Mouse (Mus musculus) retina, adult 2 months (tissue): ENCODE results near the gene Gpr68.

Source experiments
- DNase-seq: peaks from one replicate; pipeline ENCODE4 v3.0.0-alpha.2; 2012; ENCODE audit warnings: low read depth, low spot score

Gpr68 gene

DNA sequence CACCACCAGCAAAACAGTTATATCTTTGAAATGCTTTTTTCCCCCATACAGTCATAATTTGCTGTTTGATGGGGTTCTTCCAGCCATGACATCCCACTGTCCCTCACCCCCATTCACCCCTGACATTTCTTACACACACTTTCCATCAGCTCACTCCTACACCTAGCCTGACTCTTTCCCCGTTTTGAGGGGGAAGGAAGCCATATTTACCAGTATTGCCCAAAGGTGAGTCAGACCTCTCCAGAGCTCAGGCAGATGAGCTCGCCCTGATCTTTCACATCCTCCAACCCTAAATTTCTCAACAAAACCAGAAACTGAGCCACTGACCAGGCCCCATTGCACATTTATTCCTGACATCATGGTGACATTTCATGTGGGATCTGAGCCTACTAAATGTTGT is 36.2 kb downstream of the Gpr68 start:
- no peak for DNase-seq

DNA sequence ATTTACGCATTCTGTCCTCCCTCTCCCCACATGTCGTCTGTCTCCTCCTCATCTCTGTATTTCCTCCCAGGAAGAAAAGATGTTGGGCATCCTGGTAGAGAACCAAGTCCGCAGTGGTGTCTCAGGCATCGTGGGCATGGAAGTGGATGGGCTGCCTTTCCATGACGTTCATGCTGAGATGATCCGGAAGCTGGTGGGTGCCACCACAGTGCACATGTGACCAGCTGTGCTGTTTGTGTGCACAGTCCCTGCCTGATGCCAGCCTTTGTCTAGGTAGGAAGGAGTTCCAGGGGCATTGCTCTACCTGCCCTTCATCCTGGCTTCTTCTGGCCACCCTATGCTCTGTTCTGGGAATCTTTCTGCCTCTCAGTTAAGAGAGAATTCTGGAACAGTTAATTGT is 36.8 kb downstream of the Gpr68 start:
- DNase-seq, result no peak

DNA sequence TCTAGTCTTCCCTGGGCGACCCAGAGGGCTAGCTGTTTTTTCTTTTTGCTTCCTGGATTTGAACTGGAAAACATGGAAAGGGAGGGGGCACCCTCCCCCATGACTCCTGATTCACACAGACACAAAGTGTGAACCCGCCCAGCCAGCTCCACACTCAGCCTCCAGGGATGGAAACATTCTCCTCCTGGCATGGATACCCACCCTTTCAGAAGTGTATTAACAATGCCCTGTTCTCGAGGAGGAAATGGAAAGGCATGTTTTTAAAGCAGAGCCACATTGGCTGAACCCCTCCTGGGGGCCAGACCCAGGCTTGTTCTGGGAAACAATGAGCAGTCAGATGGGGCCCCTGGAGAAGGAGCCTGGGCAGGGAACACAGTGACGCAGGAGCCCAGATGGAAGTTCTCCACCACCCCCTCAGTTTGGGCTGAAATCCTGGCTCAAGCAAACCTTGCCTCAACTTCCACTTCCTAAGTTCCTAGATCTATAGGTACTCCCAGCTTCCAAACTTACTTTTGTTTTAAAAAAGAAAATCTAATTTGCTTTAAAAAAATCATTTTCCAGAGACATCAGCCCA is 39.9 kb downstream of the Gpr68 start:
- DNase-seq, result no peak

DNA sequence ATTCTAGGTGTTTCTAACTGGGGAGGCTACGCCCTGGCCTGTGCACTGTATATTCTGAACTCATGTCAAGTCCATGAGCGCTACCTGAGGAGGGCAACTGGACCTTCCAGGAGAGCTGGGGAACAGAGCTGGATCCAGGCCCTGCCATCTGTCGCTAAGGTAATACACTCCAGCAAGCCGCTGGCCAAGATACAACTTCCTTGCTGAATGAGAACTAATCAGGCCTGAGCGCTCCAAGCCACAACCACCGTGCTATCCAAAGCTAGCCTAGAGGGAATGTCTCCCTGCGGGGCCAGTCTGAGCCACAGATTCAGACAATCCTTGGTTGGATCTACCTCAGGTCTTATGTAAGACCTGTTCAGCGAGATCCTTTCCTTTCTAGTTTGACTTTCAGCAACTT is 40.9 kb downstream of the Gpr68 start:
- no peak for DNase-seq

DNA sequence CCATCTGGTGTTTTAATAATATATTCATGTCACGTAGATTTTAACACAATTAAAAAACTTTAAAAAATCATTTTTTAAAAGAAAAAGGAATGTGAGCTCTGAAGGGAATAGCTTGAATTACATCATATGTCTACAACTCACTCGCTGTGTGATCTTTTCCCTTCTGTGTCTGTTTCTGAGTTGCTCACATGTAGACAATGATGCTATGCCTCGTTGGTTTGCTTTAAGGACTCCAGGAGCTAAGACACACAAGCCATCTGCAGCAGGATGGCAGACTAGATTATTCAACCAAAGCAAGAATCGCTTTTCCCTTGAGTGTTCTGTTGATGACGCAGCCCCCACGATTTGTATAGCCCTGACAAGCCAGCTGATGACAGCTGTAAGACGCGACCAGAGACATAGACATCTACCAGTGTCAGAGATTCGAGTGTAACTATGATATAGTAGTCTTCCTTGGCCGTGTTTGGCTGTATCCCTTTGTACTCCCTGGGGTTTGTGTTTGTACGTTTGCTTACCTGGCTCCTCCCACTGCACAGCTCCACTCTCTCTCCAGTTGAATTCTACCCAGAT is 42.4 kb downstream of the Gpr68 start:
- DNase-seq, result no peak

DNA sequence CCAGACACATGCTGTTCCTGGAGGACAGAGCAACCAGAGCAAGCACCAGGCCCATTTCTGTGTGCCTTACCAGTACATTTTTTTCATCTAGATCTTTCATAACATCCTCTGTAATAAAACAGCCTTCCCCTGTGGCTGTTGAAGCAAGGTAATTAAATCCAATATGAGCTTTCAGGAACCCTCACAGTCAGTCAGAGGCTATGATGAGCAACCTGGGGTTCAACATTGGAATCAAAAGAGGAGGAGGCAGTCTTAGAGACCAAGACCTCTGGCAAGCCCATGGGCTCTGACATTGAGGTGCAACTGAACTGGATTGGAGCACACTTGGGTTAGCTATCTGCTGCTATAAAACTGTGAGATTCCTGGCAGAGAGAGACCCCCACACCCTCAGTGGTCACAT is 42.9 kb downstream of the Gpr68 start:
- no peak for DNase-seq

DNA sequence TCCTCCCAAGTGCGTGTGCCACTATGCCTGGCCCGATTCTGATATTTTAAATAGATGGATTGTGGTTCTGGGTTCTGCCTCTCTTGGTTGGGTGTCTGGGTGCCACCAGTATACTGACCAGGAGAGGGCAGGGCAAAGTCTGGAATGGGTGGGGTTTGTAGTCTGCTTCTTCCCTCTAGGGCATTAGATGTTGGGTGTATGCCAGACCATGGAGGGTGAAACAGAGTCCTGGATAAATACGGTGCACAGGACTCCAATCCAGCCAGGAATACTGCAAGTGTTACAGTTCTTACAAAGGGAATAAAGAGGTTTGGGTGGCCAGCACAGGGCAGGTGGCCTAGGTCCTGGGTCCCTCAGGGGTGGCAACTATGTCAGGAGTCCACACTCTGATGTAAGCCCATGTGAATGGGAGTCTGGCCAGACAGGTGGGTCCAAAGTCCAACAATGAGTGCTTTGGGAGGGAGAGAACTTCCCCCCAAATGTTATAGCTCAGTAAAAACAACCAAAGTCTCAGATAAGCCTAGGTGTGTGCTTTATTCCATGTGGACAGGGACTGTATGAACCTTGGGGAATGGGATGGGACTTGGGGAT is 45.0 kb downstream of the Gpr68 start:
- no peak for DNase-seq

DNA sequence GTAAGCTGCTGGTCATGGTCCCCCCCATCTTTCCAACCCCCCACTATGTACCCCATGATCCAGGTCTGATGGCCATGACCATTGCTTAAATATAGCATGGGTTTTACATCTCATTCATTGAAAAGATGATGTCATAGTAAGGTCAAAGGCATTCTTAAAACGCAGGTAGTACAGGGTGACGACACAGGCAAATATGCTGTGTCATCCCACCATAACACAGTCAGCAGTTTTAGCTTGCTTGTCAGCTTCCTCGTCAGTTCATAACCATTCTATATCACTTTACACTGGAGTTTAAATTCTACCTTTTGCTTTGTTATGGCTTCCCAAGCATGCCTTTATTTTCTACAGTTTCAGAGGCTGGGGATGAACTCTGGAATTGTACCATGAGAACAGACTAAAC is 45.7 kb downstream of the Gpr68 start:
- no peak for DNase-seq

DNA sequence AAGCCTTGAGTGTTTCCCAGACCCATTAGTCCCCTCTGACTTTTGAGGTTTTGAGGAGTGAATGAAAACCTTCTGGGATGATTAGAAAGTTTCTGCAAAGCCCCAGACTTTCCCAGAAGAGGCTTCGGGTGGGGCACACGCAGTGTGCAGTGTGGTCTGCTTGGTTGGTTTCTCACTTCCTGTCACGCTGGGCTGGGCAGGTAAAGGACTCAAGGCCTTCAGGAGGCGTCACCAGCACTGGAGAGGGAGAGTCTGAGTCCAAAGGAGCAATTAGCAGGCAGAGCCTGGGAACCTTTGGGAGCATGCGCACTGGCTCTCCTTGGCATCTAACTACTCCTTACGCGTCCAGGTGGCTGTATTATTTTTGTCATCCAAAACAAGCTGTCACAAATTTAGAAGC is 50.2 kb downstream of the Gpr68 start:
- no peak for DNase-seq

DNA sequence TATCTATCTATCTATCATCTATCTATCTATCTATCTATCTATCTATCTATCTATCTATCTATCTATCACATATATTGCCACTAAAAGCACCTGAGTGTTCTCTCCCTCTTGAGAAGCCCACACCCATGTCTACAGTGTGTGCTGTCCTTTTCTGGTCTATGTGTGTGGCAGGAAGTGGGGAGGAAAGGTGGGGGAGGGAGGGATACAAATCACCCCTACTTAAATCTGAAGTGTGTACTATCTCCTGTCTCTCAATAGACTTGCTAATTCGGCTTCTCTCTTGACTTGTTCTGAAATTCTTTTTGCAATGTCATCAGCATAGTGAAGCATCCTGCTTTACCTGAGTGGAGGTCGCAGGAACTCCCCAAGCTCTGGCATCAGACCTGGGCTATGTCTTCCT is 51.7 kb downstream of the Gpr68 start:
- no peak for DNase-seq

DNA sequence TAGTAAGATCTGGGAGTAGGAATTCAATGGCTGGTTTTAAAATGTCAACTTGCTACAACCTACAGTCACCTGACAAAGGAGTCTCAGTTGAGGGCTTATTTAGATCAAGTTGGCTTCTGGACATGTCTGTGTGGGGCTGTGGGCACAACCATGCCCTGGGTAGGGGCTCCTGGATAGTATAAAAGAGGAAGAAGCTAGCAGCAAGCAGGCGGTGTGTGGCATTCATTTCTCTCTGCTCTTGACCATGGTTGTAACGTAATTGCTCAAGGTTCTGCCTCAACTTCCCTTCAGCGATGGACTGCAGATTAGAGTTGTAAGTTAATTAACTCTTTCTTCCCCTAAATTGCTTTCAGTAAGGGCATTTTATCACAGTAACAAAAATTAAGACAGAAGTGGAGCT is 55.6 kb downstream of the Gpr68 start:
- no peak for DNase-seq

DNA sequence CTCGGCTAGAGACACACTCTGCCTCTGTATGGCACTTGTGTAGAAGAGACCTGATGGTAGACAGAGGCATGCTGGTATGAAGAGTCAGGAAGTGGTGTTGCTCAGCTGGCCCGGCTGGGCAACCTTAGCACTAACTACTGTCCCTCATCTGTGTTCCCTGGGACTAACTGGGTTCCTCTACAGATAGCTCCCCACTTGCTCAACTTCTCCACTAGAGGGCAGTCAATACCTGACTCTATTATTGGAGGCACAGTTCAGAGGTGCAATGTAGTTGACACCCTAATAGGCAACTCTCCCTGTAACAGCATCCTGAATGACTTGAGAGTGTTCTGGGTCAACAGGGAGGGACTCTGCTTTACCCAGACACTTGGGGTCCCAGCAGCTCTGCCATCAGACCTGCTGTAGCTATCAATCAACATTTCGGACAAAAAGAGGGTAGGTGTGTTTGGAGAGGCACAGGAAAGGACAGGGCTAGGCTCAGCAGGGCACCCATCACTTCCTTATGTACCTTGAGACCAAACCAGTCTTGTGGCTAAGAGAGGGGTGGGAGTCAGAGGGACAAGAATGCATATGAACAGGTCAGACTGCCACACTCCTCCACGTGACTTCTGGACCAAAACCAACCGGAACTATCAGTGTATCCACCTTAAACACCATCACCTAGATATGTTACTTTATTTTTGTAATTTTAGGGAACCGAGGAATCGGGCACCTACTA is 58.4 kb downstream of the Gpr68 start:
- peak; percentile 42 for DNase-seq

DNA sequence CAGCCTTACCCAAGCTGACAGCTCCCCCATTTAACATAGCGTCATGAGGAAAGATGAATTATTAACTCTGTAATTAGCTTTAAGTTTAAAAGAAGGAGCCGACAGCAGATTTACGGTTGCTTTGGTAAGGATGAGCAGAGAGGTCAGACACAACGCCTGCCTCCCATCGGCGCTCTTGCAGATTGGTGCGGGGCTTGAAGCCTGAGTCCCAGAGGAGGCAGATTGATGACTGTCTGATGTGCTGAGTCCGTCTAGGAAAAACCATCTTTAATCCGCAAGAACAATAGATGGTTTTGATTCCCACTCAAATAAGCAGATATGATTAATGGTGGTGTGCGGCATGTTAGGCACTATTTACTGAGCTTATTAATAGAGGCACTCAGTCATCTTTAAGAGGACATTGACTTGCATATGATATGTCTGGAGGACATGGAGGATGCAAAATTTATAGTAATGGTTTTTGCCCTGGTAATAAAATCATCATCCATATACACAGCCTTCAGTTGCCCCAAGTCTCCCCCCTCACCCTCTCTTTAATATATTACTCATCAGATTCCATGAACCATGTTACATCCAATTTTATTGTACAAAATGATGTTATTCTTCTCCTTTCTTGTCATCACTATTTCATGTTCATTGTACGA is 60.4 kb downstream of the Gpr68 start:
- DNase-seq, result no peak

DNA sequence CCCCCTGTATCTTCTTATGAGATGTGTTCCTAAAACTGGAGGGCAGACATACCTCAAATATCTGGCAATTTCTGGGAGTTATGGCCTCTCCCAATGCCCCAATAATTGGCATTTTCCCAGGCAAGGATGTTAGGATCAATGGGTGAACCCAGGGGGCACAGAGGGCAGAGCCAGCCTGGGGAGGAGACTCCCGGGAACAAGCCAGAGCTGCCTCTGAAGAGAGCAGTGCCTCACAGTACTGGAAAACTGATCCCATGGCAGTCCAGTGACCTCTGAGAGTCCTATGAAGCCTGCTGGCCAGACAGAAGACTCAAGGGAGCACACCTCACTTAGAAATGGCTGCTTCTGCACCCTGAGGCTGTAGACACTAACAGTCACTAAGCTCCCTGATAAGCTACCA is 61.4 kb downstream of the Gpr68 start:
- no peak for DNase-seq

DNA sequence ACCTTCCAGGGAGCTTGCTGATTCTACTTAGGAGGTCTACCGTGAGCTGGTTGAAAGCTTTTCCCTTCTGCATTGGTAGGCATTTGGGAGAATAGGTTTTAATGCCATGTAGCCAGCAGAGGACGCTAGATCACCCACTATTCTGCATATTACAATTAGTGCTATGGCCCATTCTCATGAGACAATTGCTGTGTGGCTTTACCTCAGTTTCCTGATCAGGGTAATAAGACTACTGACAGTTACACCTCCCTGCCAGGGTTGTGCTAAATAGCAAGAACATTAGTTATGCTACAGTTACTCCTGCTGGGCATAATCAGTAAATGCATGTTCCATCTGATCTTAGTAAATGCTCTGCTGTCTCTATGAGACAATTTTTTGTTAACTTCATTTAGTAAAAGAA is 62.2 kb downstream of the Gpr68 start:
- no peak for DNase-seq

DNA sequence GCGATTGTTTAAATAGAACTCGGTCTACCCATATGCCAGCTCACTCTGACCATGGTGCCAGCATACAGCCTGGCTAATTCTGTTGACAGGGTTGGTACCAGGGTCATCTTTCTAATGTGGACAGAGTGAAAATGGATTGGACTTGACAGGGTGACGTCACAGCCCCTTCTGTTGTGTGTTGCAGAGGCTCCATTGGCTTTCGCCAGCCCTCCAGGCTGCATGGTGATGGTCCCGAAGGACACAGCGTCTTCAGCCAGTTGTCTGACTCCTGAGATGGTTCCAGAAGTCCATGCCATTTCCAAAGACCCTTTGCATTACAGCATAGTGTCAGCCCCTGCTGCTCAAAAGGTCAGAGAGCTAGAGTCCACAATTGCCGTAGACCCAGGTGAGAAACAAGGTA is 63.5 kb downstream of the Gpr68 start:
- no peak for DNase-seq

DNA sequence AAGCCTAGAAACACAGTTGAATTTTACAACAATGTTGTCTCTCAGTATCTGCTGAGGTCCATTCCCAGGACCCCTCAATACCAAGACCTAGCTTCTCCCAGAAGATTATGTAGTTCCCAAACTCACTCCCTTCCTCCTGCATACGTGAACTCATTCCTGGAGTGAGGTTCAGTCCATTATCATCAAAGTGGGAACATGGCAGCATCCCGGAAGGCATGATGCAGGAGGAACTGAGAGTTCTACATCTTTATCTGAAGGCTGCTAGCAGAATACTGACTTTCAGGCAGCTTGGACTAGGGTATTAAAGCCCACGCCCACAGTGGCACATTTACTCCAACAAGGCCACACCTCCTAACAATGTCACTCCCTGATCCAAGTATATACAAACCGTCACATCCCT is 64.8 kb downstream of the Gpr68 start:
- no peak for DNase-seq

DNA sequence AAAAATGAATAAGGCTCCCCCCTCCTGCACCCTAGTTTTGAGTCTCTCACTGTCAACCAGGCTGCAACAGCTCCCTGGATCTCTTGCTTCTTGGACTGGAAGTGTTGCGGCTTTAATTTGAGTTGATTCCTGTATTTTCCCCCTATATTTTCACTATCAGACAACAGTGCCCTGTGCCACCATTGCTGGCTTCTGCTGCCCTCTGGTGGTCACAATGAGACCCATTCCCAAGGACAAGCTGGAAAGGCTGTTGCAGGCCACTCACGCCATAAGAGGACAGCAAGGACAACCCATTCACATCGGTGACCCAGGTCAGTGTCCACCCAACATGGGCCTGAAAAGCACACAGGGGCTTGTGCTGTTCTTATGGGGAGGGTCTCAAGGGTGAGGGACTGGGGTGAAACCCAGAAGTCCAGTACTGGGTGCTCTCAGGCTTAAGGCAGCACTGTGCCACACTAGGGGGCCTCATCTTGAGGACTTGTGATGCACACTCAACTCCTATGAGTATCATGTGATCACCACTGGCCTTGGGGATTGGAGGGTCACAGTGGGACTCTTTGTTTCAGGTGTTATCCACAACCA is 66.7 kb downstream of the Gpr68 start:
- peak; percentile 61 for DNase-seq

DNA sequence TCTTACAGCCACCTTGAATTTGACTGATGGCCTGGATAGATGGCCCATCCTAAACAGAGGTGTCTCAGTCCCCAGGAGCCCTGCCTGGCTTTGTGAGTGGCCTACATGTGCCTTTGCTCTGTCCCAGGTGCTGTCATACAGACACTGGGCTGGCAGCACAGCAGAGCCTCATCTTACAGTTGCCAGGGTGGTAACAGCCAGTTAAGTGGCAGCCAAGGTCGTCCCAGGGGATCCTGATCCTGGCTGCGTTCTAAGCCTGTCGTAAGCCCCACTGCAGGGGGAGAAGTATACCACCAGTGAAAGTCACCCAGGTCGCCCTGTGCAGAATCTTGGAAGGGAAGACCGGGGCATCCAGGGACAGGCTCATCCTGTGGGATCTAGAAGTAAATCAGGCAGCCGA is 68.1 kb downstream of the Gpr68 start:
- no peak for DNase-seq

DNA sequence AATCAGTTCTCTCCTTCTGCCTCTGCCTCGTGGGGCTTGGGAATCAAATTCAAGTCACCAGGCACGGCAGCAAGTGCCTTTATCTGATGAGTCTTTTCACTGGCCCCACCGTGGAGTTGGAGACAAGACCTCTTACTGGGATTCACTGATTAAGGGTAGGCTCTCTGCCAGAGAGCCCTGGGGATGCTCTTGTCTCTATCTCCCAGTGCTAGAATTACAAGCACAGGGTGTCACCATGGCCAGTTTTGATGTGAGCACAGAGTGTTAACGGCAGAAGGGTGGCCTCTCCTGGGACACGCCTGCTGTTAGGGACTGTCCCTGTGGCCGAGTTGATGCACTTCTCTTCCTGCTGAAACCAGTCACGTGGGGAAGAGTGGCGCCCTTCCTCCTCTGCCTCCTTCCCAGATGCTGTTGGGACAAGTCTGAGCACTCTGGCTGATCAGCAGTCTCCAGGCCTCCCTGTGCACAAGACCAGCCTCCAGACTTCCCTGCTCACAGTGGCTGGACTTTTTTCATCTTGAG is 68.9 kb downstream of the Gpr68 start:
- no peak for DNase-seq

DNA sequence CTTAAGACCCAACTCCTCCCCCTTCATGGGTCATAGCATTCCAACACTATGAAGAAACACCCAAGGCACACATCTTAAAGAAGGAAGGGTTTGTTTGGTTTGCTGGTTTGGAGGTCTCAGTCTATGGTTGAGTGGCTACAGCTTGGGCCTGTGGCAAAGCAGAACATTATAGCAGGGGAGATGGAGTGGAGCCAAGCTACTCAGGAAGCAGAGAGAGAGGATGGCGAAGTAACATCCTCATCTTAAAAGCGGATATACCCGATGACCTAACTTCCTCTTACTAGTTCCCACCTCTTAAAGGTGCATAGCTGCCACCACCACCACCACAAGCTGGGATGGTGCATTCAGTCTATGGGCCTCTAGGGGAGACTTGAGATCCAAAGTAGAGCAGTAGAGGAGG is 70.8 kb downstream of the Gpr68 start:
- no peak for DNase-seq
